Mouse (Mus musculus) cerebellum, adult 9-10 months (tissue): ENCODE data around the gene Slc1a2.

Experiments used
- DNase-seq: peaks from one replicate; pipeline ENCODE4 v3.0.0; 2022

The Slc1a2 gene

DNA sequence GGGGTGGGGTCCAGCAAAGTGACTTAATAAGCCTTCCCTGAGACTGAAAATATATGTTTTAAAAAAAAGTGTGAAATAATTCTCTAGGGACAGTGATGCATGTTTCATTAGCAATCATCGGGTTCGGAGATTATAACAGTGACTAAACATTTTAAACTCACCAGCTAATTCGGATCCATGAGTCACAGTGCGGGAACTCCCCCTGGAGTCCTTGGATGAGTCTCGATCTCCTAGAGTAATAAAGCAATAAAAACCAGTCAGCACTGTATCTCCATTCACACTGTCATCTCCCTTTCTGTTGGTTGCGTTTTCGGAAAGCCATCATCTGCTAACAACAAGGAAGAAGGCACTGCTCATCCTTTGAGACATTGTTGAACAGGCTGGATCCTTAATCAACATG lies 169.9 kb downstream of the Slc1a2 start:
- no peak for DNase-seq

GRCm38 (mm10) chr2:102829201-102829600 lies 170.7 kb downstream of the Slc1a2 start:
- peak; percentile 65 for DNase-seq

GRCm38 (mm10) chr2:102831547-102831946 lies 173.1 kb downstream of the Slc1a2 start:
- DNase-seq: no peak

DNA sequence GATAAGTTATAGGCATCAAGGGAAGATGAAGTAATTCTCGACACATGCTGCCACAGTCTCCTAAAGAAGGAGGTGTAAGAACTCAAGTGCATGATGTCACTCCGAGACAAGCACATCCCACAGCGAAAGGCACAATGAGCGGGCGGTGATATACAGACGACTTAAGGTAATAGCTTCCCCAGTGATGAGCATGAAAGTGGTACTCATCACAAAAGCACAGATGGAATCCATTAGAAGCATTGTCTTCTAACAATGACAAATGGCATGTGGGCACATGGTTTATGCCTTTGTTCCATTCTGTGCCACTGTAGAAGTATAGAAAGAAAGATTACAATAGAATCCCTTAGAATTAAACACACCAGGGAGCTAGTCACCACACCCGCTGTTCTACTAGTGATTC lies 179.7 kb downstream of the Slc1a2 start:
- no peak for DNase-seq
